Mouse (Mus musculus) layer of hippocampus, adult 2 months (tissue): ENCODE measurements around the gene Prkab2. TPM values are rescaled to one million over a fixed set of nuclear protein-coding genes. Genes with fewer than 3 reads are reported as not detected.

ENCODE experiments used
- DNase-seq, 2 experiments: peaks; one replicate each; pipeline ENCODE4 v3.0.0; 2022; ENCODE audit warnings: low spot score in 2 of 2
- H3K27ac ChIP-seq: fragments of 200-600 bp; 2 replicates; pipeline ENCODE4 v1.8.1; 2022
- H3K4me3 ChIP-seq: fragments of 200-600 bp; 2 replicates; pipeline ENCODE4 v1.8.1; 2022; ENCODE audit warnings: mild to moderate bottlenecking
- CTCF ChIP-seq: fragments of 200-600 bp; conservative IDR thresholded peaks from 2 replicates; pipeline ENCODE4 v1.8.1; 2022; ENCODE audit warnings: antibody characterized with exemption, mild to moderate bottlenecking, moderate library complexity
- long read RNA-seq, 2 experiments: library from polyadenylated mRNA; stranded (forward); transcript quantifications; one replicate each; pipeline ENCODE4 v2.0.0; 2021; ENCODE audit warnings: borderline mapping rate in 2 of 2
- total RNA-seq, 2 experiments: library from RNA; stranded (reverse); gene quantifications; 2 replicates each; pipeline ENCODE4 v1.2.3; 2021

Gene Prkab2
- total RNA-seq, result 10 to 100 TPM; 34.3 to 34.7 TPM
- long read RNA-seq, experiment 1, full-length matches to known transcripts, result 7 of 36 reads
- long read RNA-seq, experiment 1, partial matches to known transcripts, result 19 of 36 reads
- long read RNA-seq, experiment 1, other reads (novel, unspliced or antisense), result 10 of 36 reads
- long read RNA-seq, experiment 2, full-length matches to known transcripts, result 5 of 44 reads
- long read RNA-seq, experiment 2, partial matches to known transcripts, result 24 of 44 reads
- long read RNA-seq, experiment 2, other reads (novel, unspliced or antisense), result 15 of 44 reads

DNA sequence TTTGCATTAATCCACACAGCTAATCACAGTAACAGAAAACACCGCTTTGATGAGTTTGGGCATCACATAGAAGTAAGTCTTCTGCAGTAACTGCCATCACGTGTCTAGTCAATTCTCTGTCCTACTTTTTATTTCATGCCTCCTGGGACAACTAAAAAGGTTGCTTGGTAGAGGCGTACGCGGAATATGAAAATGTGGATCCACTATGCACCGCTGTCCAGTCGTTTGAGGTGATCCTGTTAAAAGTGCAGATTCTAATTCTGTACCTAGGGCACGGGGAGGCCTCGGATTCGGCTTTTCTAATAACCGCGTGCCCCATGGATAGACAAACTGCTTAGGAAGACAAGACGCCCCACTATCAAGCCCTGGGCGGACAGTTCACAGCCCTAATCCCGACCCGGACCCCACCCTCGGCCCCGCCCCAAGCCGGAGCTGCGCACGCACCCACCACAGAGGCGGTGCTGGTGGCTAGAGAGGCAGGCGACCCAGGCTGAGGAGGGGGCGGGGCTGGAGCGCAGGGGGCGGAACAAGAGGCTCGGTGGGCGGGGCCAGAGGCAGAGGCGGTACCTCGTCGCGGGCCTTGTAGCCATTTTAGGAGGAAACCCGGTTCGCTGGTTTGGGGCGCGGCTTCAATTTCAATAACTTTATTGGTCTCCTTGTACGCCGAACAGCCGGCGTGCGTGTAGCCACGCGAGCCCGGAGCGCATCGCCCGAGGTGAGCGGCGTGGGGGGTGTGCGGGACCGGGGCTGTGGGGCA, at the start of gene Prkab2:
Gene Prkab2 (plus strand): TSS at position 539 of the 757 bp plus-strand sequence.
- peak; percentile 98 to 99 for DNase-seq
- Histone ChIP-seq H3K4me3 (peak within 1 kb of the TSS; percentile 93), H3K27ac (peak within 1 kb of the TSS; percentile 90)
- no peak for TF ChIP-seq CTCF

DNA sequence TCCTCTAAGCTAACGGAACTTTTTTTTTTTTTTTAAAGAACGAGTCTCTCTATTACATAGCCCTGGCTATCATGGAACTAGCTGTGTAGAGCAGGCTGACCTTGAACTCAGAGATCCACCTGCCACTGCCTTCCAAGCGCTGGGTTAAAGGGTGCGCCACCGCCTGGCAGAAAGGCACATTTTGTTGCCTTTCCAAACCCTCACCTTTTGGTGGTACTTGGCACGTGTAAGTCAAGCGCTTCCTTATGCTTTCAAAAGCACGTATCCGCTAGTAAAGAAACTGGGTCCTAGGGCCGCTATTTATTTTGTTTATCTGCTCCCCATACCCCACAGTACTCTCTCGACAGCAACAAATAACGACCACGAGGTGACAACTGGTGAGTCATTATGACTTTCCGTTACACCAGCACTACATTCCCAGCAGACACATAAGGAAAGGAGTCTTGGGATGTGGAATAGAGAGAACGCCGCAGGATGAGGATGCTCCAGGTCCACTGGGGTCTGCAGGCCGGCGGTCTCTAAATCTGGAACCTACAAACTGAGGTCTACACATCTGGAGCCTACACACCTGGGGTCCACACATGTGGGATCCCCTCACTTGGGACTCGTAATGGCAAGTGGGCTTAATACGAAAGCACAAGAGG, 48.7 kb upstream of the Prkab2 start:
- Histone ChIP-seq H3K4me3 (peak overlapping the region; percentile 91), H3K27ac (peak overlapping the region; percentile 100)
- TF ChIP-seq CTCF, result peak; percentile 60
- peak in 1 of 2 experiments; percentile 22 for DNase-seq

DNA sequence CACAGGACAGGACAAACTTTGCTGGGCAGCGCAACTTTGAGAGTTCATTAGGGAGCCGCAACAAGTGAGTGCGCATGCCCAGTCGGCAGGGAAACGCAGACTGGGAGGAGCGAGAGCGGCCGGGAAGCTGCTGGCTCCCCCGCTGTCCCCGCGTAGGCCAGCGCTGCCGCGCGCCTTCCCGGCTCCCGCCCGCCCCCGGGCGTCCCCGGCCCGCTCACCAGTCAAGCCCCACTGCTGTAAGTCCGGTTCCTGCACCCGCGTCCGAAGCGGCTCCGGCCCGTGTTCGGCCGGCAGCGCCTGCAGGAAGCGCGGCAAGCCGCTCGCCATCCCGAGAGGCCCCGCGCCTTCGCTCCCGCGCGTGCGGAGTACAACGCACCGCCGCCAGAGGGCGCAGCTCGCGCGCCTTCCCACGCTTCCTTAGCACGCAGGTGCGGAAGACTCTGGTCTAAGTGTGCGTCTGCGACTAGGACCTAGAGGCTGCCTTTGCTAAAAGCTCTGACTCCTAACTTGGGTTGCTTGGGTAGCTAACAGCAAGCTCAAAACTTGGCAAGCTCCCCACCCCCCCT, 48.1 kb upstream of the Prkab2 start, which contains the start of gene Chd1l:
Gene Chd1l (minus strand): TSS at position 359 of the 566 bp plus-strand sequence.
- Histone ChIP-seq H3K4me3 (peak within 1 kb of the TSS; percentile 91), H3K27ac (peak within 1 kb of the TSS; percentile 100)
- DNase-seq, result peak; percentile 85 to 93
- TF ChIP-seq CTCF, result peak; percentile 98; the same call in 1 of the 2 replicates

DNA sequence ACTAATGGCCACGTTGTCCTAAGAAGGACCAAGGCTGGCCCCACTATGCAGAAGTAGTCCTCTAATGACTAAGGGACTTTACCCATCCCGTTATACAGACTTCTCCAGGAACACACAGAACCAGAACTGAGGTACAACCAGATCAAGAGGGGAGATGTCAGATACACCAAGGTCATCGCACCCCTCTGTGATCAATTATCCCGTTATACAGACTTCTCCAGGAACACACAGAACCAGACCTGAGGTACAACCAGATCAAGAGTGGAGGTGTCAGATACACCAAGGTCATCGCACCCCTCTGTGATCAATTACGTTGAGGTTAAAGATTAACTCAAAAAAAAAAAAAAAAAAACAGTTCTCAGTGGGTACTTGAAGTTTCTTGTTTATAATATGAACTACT, 47.0 kb upstream of the Prkab2 start:
- Histone ChIP-seq H3K4me3 (no peak overlapping the region), H3K27ac (no peak overlapping the region)
- TF ChIP-seq CTCF, result no peak
- no peak for DNase-seq

DNA sequence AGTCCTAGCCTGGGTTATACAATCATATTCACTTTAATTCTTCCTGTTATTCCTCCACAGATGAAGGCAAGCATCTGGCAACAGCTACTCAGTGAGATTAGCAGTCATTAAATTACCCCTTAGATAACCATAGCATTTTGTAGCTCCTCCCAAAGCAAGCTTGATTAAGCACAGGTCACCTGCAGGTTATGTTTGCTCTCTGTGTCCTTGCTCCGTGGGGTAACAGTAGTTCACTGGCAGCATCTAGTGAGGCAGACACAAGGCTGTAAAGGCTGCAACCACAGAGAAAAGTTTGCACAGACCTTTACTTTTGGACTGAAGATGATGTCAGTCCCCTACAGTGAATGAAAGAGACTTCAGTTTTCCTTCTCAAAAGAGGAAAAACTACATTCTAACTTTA, 42.8 kb upstream of the Prkab2 start:
- Histone ChIP-seq H3K4me3 (no peak overlapping the region), H3K27ac (no peak overlapping the region)
- DNase-seq, result no peak
- no peak for TF ChIP-seq CTCF

DNA sequence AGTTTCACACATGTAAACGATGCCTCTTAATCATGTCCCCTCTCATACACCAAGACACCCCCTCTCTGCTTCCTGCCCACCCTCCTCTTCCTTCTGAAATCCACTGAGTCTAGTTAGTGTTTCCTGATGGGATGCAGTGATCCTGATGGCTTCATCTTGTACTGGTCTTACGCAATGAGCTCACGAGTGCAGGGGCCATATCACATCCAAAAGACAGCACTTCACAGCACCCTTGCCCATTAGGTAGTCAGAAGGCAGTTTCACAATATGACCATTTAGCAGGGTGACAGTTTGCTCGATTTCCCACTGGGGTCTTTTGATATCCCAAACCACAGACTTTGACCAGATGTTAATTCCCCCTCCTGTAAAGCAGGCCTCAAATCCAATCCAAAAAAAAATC, 42.1 kb upstream of the Prkab2 start:
- H3K27ac ChIP-seq, result no peak overlapping the region
- no peak for DNase-seq
- no peak overlapping the region for H3K4me3 ChIP-seq
- TF ChIP-seq CTCF, result no peak

DNA sequence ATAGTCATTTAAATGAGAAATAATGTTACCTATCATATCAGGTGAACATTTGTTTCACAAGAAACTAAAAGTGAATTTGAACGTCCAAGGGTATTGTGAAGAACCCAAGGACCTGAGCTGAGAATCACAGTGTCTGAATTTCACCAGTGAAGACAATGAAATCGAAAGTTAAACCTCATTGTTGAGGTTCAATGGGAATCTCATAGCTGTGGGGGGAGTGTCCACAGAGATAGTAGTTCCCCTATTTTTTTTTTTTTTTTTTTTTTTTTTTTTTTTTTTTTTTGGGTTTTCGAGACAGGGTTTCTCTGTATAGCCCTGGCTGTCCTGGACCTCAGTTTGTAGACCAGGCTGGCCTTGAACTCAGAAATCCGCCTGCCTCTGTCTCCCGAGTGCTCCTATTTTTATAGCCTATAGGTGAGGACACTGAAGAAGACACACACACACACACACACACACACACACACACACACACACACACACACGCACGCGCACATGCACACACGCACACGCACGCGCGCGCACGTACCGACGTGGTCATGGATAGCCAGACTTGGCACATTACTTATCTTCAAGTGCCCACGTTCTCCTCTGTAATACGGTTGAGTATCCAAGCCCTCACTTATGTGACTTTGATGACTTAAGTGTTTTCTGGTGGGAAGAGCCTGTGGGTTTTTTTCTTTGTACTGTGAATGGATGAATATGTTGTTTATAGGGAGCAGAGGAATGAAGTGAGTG, 40.7 kb upstream of the Prkab2 start:
- TF ChIP-seq CTCF, result no peak
- no peak for DNase-seq
- no peak overlapping the region for H3K4me3 ChIP-seq
- no peak overlapping the region for H3K27ac ChIP-seq

DNA sequence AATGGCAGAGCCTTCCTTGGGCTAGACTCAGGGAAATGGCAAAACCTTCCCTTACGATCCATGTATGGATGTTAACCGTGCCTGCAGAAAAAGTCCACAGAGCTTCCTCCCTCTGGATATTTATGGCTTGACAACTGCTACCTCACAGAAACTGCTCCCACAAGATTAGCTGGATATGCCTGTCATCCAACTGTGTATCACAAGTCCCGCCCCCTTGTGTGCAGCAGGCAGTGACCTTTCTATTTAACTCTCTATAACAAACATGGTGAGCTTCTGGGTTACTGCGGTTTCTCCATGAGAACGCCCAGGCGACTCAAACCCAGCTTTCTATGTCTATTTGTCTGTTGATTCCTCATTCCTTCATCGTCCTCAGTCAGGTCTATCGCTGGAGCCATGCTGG, 40.1 kb upstream of the Prkab2 start:
- TF ChIP-seq CTCF, result no peak
- no peak for DNase-seq
- Histone ChIP-seq H3K27ac (no peak overlapping the region), H3K4me3 (no peak overlapping the region)

DNA sequence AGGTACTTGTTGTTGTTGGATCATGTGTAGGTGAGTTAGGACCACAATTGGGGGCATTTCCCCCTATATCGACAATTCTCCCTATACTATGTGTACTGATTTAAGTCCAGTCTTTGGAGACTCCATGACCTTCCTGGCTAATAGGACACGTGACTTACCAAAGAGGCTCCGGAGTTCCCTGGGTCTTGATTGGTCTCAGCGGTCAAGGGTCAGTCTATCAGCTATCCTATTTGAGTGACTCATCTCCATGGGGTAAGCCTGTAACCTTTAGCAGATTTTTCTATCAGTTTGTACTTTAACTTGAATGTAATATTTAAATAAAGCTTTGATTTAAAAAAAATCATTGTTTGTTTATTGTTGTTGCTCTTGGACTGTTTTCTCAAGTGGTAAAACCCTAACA, 37.3 kb upstream of the Prkab2 start:
- Histone ChIP-seq H3K27ac (no peak overlapping the region), H3K4me3 (no peak overlapping the region)
- DNase-seq, result no peak
- TF ChIP-seq CTCF, result no peak

DNA sequence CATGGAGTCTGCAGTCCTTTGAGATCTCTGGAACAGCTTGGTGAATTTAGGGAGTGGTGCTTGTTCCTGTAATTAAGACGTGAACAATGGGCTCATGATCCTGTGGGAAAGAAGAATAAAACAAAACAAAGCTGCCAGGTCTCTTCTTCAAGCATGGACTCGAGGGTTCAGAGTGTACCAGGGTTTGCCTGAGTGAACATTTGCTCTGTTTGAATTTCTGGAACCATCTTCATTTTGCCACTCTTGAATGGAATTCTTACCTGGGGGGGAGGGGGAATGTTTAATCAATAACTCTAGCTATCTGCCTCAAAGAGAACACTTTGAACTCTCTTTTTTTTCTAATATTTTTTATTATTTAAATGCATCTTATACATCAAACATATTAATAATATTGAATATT, 33.4 kb upstream of the Prkab2 start:
- no peak overlapping the region for H3K4me3 ChIP-seq
- 0 out of 2 replicates have a peak overlapping the region, but pooled peaks have one; percentile 23 for H3K27ac ChIP-seq
- DNase-seq, result no peak
- no peak for TF ChIP-seq CTCF

DNA sequence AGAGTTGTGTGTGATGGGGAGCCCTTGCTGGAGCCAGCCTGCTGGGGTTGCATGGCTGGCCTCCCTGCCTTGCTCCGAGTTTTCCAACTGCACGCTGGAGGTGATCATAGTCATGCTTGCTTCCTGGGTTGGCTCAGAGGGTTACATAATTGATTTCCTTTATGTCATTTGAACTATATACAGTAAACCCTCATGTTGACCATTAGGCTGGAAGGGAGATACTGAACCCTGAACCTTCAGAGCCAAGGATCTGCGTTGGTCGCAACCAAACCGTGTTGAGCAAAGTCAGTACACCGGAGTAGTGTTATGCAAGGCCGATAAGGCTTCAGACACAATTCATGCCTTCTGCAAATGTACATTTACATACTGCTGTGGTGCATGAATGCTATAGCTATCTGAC, 30.1 kb upstream of the Prkab2 start:
- DNase-seq, result no peak
- no peak for TF ChIP-seq CTCF
- Histone ChIP-seq H3K4me3 (no peak overlapping the region), H3K27ac (no peak overlapping the region)

DNA sequence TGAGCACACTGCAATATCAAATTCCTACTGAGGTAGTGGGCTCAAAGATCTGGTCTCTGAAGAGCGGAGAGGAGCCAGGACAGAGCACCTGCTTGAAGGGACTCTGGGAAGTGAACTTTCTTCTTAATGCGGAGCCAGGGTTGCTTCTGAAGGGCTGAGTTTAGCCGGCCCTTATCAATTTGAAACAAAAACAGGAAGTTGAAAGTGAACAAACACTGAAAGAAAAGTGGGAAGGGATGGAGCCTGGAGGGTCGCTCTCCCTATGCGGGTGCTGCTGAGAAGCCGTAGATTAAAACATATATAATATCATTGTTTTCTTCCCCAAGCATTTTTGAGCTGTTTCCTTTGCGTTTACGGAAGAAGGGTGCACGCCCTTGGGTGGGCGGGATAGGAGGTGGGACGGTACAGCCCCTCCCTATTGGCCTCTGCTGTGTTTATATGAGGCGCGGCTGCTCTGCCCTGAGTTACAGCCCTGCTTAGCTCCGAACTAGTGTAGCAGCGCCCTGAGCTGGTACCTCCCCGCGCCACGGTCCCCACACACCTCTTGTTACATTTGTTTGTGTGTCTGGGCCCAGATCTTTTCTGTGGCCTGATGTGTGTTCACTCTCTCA, 29.5 kb upstream of the Prkab2 start, which contains the start of gene Fmo5:
Gene Fmo5 (plus strand): TSS at position 414 of the 611 bp plus-strand sequence.
- H3K27ac ChIP-seq, result peak within 1 kb of the TSS; percentile 59; the same call in 1 of the 2 replicates
- TF ChIP-seq CTCF, result no peak

More for the DNA sequence above, 29.5 kb upstream of the Prkab2 start, which contains the start of gene Fmo5:
- no peak for DNase-seq
- H3K4me3 ChIP-seq, result peak within 1 kb of the TSS; percentile 52
